Mouse (Mus musculus): ENCODE measurements around the gene Gpsm3.
A peak's percentile ranks its signal among the peaks of the same experiment; 100 is the strongest.

The Gpsm3 gene

GRCm38 (mm10) chr17:34629221-34629751 lies 39.7 kb downstream of the Gpsm3 start, which contains the start of gene Prrt1:
TSS of gene Prrt1 (plus strand) at chr17:34629533.
- DNase-seq (ENCODE audit: low read depth, low spot score), result peak; percentile 34

- peak; percentile 76 for DNase-seq (ENCODE audit: low read depth, low spot score)
These were observed 40.4 kb downstream of the Gpsm3 start for GRCm38 (mm10) chr17:34629796-34630603.

DNA sequence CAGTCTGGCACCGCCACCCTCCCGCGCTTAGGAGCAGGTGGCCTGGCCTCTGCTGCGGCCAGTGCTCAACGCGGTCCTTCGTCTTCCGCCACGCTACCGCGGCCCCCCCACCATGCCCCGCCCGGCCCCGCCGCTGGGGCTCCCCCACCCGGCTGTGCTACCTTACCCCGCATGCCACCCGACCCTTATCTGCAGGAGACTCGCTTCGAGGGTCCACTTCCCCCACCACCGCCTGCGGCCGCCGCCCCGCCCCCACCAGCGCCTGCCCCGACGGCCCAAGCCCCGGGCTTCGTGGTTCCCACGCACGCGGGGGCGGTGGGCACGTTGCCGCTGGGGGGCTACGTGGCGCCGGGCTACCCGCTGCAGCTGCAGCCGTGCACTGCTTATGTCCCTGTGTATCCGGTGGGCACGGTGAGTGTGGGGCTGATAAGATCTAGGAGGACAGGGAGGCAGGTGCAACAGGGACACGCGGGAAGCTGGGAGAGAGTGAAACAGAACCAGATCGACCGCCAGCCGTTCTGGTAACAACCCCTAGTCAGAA lies 41.2 kb downstream of the Gpsm3 start:
- peak; percentile 39 for DNase-seq (ENCODE audit: low read depth, low spot score)

- no peak for DNase-seq (ENCODE audit: low read depth, low spot score)
These were observed 42.0 kb downstream of the Gpsm3 start for GRCm38 (mm10) chr17:34631647-34632046.

GRCm38 (mm10) chr17:34632261-34632691 lies 42.7 kb downstream of the Gpsm3 start:
- DNase-seq (ENCODE audit: low read depth, low spot score), result peak; percentile 75

DNA sequence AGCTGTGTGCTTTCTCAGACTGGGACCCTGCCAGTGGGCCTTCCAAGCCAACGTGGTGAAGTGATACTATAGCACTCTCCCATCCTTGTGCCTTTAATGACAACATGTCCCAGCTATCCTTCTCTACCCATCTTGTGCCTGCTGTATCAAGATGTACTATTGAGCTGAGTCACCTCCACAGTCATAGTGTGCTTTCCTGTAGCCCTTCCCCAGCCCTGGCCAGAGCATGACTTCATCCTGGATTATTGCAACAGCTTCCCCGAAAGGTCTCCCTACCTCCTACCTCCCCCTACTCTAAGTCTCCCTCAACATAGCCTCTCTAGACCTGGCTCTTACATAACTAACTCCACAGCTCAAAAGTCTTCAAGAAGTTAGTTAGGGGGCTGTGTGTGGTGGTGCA lies 46.1 kb downstream of the Gpsm3 start:
- DNase-seq (ENCODE audit: low read depth, low spot score), result no peak

DNA sequence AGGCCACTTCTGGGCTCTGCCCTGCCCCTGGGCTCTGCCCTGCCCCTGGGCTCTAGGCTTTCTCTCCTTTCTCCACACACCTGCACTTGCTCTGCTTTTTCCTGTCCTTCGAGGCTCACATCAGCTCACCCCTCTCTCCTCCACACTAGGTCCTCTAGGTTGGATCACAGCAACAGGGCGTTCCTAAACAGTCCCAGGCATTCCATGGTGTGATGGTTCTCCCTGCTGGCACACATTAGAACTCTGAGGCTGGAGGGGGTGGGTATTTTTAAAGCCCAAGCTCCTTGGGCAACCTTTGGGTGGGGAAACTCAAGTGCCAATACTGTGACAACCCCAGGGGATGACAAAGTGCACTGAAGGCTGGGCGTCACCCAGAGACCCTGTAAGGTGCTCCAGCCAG lies 47.9 kb downstream of the Gpsm3 start:
- DNase-seq (ENCODE audit: low read depth, low spot score), result no peak

DNA sequence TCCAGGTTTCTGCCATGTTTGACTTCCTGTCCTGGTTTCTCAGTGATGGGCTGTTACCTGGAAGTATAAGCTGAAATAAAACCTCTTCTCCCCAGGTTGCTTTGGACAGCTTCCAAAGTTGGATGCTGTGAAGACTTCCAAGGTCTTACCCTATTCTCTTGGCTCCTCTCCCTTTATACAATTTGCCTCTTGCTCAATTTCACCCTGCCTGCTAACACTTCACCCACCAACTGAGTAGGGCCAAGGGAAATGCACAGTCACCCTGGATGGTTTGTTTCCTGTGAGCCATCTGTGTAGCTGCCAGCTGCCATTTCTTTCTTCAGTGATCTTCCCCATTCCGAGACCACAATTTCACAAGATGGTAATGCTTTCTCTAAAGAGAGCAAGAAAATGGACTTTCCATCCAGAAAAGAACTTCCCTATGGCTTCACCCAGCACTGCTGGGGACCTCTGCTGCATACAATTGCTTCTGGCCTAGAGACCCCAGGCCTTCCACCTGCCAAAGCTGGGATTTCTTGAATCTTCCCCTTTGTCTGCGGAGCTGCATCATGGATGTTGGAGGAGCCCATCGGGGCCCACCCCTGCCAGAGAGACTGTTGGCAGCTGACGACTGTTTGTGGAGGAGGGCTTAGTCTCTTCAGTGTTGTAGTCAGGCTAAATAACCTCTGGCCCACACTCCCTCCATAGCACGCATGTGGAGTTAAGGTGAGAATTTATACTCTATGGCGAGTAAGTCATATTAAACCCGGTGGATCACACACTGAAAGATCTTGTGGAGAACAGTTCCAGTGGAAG lies 50.1 kb downstream of the Gpsm3 start:
- DNase-seq (ENCODE audit: low read depth, low spot score), result no peak

DNA sequence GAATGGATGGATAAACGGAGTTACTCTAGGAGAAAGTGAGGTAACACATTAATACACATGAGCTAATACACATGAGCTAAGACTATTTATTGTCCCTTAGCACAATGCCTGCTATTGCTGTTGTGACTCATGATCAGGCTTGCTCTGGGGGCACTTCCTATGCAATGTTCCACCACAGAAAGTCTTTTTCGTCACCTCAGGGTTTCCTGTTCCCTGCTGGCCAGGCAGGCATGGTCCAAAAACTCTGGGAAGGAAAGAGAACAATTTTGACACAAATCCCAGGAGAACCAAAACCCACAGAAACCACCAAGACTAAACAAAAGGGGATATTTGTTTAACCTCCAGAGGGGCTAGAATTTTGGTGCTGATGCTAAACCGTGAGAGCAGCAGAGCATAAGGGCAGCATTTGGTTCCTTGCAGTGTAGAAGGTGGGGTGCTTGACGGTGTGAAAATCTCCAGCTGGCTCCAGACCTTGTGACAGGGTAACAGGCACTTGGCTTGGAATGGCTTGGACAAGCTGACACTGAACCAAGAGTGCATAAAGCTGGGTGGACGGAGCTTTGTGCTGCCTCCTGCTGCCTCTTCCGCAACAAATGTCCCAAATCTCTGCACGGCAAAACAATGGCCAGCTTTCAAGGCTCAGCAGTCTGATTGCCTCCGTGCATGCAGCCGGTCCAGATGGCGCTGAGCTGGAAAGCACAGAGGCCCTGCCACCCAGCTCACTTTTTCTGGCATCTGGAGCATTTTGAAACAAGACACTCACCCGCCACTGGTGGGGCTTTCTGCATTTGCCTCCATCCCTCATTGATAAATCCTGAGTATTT lies 51.4 kb downstream of the Gpsm3 start:
- no peak for DNase-seq (ENCODE audit: low read depth, low spot score)
